In the genomic region with DNA sequence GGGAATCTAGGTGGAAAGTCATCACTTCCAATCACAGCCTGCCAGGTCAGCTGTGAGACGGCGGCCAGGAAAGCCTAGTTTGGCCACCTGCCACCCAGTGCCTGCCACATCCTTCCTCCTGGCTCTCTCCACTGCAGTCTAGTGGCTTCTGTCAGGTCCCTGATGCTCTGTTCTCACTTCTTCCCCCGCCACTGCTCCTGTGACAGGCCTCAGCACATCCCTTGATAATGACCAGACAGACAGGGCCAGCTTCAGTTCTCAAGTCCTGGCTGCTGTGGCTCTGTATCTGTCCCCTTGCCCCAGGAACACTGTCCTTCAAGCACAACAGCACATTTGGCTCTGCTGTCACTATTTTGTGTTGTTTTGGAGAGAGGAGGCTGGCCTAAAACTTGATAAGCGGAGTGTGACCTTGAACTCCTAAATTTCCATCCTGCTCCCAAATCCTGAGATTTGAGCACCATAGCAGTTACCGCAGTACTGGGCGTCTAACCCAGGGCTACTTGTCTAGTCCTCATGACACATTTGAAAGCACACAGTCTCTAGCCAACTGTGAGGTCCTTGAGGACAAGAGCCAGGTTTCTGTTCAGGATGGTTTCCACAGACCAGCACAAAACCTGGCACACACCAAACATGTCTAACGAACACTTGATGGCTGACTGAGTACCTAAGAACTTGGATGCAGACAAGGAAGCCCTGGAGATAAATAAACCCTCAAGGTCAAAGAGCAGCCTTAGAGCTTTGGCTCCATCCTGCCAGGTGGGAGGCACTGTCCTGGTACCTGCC, we compare ENCODE assay signal across 8 mouse cellular contexts.
DNase-seq lines count a peak whose midpoint lies in the region; ATAC-seq and TF ChIP-seq lines count a peak whose summit lies in the region.

No protein-coding gene starts in this region.

- H3K36me3 ChIP-seq in lung, embryonic 14.5 days (ENCODE audit: insufficient read depth), result peaks cover 80% of the 10 kb centered on the region
- H3K36me3 ChIP-seq in lung, postnatal 0 days (ENCODE audit: insufficient read depth, low read length), result peaks cover 7% of the 10 kb centered on the region; the same call in 1 of the 2 replicates
- H3K36me3 ChIP-seq in thymus, adult 2 months (ENCODE audit: control insufficient read depth, insufficient read depth, low read length), result peaks cover 9% of the 10 kb centered on the region; the same call in 1 of the 2 replicates

- peak overlapping the region; percentile 24; the same call in 1 of the 2 replicates for H3K27ac ChIP-seq in lung, embryonic 14.5 days (ENCODE audit: low read depth)
- H3K27ac ChIP-seq in lung, postnatal 0 days (ENCODE audit: low read length), result no peak overlapping the region
- no peak overlapping the region for H3K27ac ChIP-seq in thymus, adult 2 months (ENCODE audit: control insufficient read depth, insufficient read depth, low read length)

- H3K4me3 ChIP-seq in lung, embryonic 14.5 days (ENCODE audit: low read depth, low read length), result no peak overlapping the region
- H3K4me3 ChIP-seq in lung, postnatal 0 days (ENCODE audit: low read depth, low read length), result no peak overlapping the region
- H3K4me3 ChIP-seq in thymus, adult 2 months (ENCODE audit: control insufficient read depth, insufficient read depth, low read length), result no peak overlapping the region

- H3K9me3 ChIP-seq in lung, embryonic 14.5 days (ENCODE audit: low read depth, low read length), result no peaks in the 10 kb centered on the region
- H3K9me3 ChIP-seq in lung, postnatal 0 days (ENCODE audit: low read length), result no peaks in the 10 kb centered on the region

- 61% methylated on average over 7 of the region's 7 CpGs for WGBS in lung, embryonic 14.5 days
- WGBS in lung, postnatal 0 days, result 57% methylated on average over 7 of the region's 7 CpGs
- 53% methylated on average over 7 of the region's 7 CpGs for WGBS in thymus, adult 2 months

- no peak for DNase-seq in lung, embryonic 14.5 days
- no peak for DNase-seq in lung, postnatal 0 days (ENCODE audit: low spot score)
- DNase-seq in cerebellum, adult 11-12 months, result peak; percentile 82
- DNase-seq in gastrocnemius, postnatal 25 days, result peak; percentile 53
- DNase-seq in kidney, postnatal 14 days, result peak; percentile 77
- no peak for DNase-seq in spleen, postnatal 14 days (ENCODE audit: low spot score in 2 of 2)
- DNase-seq in thymus, postnatal 14 days, result no peak
- DNase-seq in thymus, adult 2 months, result no peak

- H3K4me2 ChIP-seq in lung, embryonic 14.5 days, result no peak overlapping the region
- no peak overlapping the region for H3K4me2 ChIP-seq in lung, postnatal 0 days (replicated peaks; ENCODE audit: low read depth, low read length)

- TF ChIP-seq EP300 in lung, postnatal 0 days (IDR thresholded peaks at IDR 0.05), result no peak

- no peaks in the 10 kb centered on the region for H3K27me3 ChIP-seq in lung, embryonic 14.5 days (ENCODE audit: insufficient read depth, low read length)
- H3K27me3 ChIP-seq in lung, postnatal 0 days (replicated peaks; ENCODE audit: insufficient read depth, low read length), result no peaks in the 10 kb centered on the region
- H3K27me3 ChIP-seq in thymus, adult 2 months (ENCODE audit: control insufficient read depth, insufficient read depth, low read length), result no peaks in the 10 kb centered on the region

- no peak for ATAC-seq in lung, embryonic 14.5 days (ENCODE audit: insufficient read depth)
- no peak for ATAC-seq in lung, postnatal 0 days

- no peak overlapping the region for H3K9ac ChIP-seq in lung, embryonic 14.5 days
- no peak overlapping the region for H3K9ac ChIP-seq in lung, postnatal 0 days (replicated peaks; ENCODE audit: low read depth)

- no peak for TF ChIP-seq POLR2A in thymus, adult 2 months (IDR thresholded peaks at IDR 0.05; ENCODE audit: control insufficient read depth, extremely low read depth, insufficient read depth, low read length, poor library complexity)

- peaks cover 13% of the 10 kb centered on the region; the same call in 1 of the 2 replicates for H3K4me1 ChIP-seq in lung, embryonic 14.5 days (ENCODE audit: insufficient read depth)
- peaks cover 11% of the 10 kb centered on the region for H3K4me1 ChIP-seq in lung, postnatal 0 days (ENCODE audit: insufficient read depth, low read depth, low read length)
- peaks cover 48% of the 10 kb centered on the region for H3K4me1 ChIP-seq in thymus, adult 2 months (replicated peaks; ENCODE audit: control insufficient read depth, insufficient read depth, low read length)

- no peak for TF ChIP-seq CTCF in lung, embryonic 14.5 days (IDR thresholded peaks at IDR 0.05; ENCODE audit: low read depth)
- no peak for TF ChIP-seq CTCF in lung, postnatal 0 days (IDR thresholded peaks at IDR 0.05)
- no peak for TF ChIP-seq CTCF in thymus, adult 2 months (IDR thresholded peaks at IDR 0.05; ENCODE audit: borderline replicate concordance, control insufficient read depth, extremely low read depth, insufficient read depth, low read length, poor library complexity)

Comparison
In these comparisons a context has a peak if more than half of its experiments do, and no peak if none do; other contexts are left out.
1. DNase-seq: peak in cerebellum, adult 11-12 months (single experiment), gastrocnemius, postnatal 25 days (single experiment) and kidney, postnatal 14 days (single experiment); none in lung, embryonic 14.5 days (single experiment), lung, postnatal 0 days (single experiment), spleen, postnatal 14 days (0 of 2), thymus, postnatal 14 days (single experiment) and thymus, adult 2 months (single experiment).